Mouse (Mus musculus) cerebellum, adult 2 months (tissue): ENCODE results near the gene Mast1. TPM values are rescaled to one million over a fixed set of nuclear protein-coding genes. Genes with fewer than 3 reads are reported as not detected.
"Not testable (repeated sequence)": the region's sequence is repeated elsewhere in the genome, so short reads cannot be mapped to it uniquely, and the experiment has no call there.

Experiments
- DNase-seq, 2 experiments: peaks; one replicate each; pipeline ENCODE4 v3.0.0; 2021
- H3K27ac ChIP-seq: fragments of 200-500 bp; 2 replicates; pipeline ENCODE4 v1.5.1; 2012; ENCODE audit warnings: low read length, control low read depth, inconsistent platforms; ENCODE audit not compliant: insufficient read depth
- H3K27me3 ChIP-seq: fragments of 200-500 bp; 2 replicates; pipeline ENCODE4 v1.6.1; 2012; ENCODE audit warnings: inconsistent platforms, mild to moderate bottlenecking, low read length, moderate library complexity; ENCODE audit not compliant: control insufficient read depth, insufficient read depth
- H3K4me1 ChIP-seq: fragments of 200-500 bp; 2 replicates; pipeline ENCODE4 v1.6.1; 2011; ENCODE audit warnings: low read length; ENCODE audit not compliant: control insufficient read depth, insufficient read depth
- H3K4me3 ChIP-seq: fragments of 200-500 bp; replicated peaks from 2 replicates; pipeline ENCODE3; 2011; ENCODE audit warnings: mild to moderate bottlenecking, low read depth, low read length, control low read depth; ENCODE audit not compliant: insufficient read depth
- CTCF ChIP-seq: fragments of 200-500 bp; IDR thresholded peaks from 2 replicates; pipeline ENCODE4 v1.5.1; 2011; ENCODE audit warnings: low read depth, mild to moderate bottlenecking, control low read depth, low read length, moderate library complexity, borderline replicate concordance; ENCODE audit not compliant: insufficient read depth
- POLR2A ChIP-seq: fragments of 200-500 bp; IDR thresholded peaks from 2 replicates; pipeline ENCODE4 v1.6.1; 2011; ENCODE audit warnings: low read length, control low read depth, borderline replicate concordance; ENCODE audit not compliant: insufficient read depth
- WGBS: fragments of 180-500 bp; shearing (Covaris S2); methylation state at CpG from one replicate; pipeline ENCODE4 v1.1.7; 2018; 5-methylcytosine and 5-hydroxymethylcytosine counted together
- polyA plus RNA-seq: library from polyadenylated mRNA; depleted of rRNA; stranded (reverse); fragments of >200 nt; gene quantifications from 2 replicates; pipeline ENCODE4 v1.2.3, GENCODE M21; 2012

The Mast1 gene
- polyA plus RNA-seq, 1 experiment = 115 TPM

DNA sequence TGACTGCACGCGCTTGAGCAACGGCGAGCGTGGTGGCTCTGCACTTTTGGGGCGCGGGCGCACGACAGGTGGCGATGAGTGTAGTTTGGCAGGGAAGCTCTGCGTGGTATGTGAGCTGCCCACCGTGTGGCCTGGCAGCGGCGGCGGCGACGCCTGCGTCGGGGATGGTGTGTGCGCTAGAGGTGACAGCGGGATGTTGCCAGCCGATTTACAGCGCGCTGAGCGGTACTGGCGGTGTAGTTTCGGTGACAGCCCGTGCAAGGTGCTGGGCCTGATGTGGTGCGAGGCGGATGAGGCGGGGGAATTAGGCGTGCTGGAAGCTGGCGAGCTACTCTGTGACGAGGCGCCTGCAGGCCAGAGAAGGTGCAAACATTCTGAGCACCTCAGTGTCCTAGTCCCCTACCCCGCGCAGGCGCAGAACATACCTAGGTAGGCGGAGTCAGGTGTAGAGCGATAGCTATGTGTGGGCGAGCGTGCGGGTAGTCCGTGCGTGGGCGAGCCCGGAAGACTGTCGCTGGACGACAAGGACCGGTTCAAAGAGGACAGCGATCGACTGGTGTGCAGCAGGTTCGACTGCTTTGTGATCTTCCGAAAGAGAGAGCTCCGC, 24.2 kb downstream of the Mast1 start:
- WGBS = 4% methylated on average over 55 of the region's 55 CpGs
- Histone ChIP-seq H3K27ac (peak overlapping the region; percentile 90), H3K27me3 (no peaks in the 10 kb centered on the region), H3K4me3 (peak overlapping the region; percentile 55), H3K4me1 (peaks cover 34% of the 10 kb centered on the region)
- peak; percentile 88 to 93 for DNase-seq
- peak; percentile 84; the same call in 1 of the 2 replicates for TF ChIP-seq POLR2A
- no peak for TF ChIP-seq CTCF

DNA sequence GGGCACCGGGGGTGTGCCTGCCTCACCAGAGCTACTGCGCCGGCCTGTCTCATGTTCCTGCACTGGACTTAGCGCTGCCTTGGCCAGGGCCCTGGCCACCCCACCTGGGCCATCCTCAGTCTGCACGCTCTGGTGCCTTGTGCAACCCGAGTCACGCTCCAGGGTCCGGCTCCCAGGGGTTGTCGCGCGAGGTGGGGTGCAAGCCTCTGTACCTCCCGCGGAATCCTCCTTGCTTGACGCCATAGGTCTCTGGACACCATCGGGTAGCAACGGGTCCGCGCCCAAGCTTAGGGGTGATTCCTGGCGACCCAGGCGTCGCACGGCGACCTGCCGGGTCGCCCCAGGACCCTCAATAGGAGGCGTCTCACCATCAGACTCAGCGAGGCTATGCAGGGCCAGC, 24.8 kb downstream of the Mast1 start:
- TF ChIP-seq POLR2A = no peak
- TF ChIP-seq CTCF = no peak
- H3K27ac ChIP-seq = peak overlapping the region; percentile 90
- WGBS = 40% methylated on average over 27 of the region's 27 CpGs
- no peaks in the 10 kb centered on the region for H3K27me3 ChIP-seq
- peak overlapping the region; percentile 55 for H3K4me3 ChIP-seq
- peaks cover 34% of the 10 kb centered on the region for H3K4me1 ChIP-seq
- DNase-seq = peak in 1 of 2 experiments; percentile 36

DNA sequence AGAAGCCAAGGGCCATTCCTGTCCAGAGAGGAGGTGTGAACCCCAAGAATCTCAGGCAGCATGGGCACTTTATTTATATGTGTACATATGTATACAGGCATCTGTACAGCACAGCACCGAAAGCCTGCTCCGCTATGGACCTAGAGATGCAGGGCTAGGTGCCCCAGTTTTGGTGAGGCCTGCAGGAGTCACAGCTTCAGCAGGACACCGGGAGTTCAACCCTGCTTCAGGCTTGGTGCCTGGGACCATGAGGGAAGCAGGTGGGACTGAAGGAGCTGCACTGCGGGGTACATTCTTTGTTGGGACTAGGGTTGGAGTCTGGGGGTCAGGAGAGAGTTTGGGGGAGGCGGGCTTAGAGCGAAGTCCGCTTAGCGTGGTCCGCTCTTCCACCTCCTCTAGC, 25.3 kb downstream of the Mast1 start:
- WGBS = 84% methylated on average over 9 of the region's 9 CpGs
- no peak for DNase-seq
- Histone ChIP-seq H3K4me1 (peaks cover 34% of the 10 kb centered on the region), H3K27me3 (no peaks in the 10 kb centered on the region), H3K4me3 (no peak overlapping the region), H3K27ac (no peak overlapping the region)
- TF ChIP-seq CTCF (no peak), POLR2A (no peak)

DNA sequence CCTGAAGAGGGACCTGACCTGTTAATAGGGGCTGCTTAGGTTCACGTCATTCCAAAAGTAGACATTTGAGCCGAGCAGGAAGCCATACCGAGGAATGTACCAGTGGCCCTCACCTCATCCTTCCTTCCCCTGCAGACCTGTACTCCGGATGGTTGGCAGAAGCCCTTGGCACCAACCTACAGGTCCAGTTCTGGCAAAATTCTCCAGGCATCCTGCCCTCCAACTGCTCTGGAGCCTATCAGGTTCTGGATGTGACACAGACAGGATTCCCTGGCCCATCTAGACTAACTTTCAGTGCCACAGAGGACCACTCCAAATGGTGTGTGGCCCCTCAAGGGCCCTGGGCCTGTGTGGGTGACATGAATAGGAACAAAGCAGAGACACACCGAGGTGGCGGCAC, 26.6 kb downstream of the Mast1 start:
- H3K27ac ChIP-seq = peak overlapping the region; percentile 38
- no peak for TF ChIP-seq CTCF
- 0 out of 2 replicates have a peak, but pooled peaks have one; percentile 18 for TF ChIP-seq POLR2A
- no peaks in the 10 kb centered on the region for H3K27me3 ChIP-seq
- 10% methylated on average over 6 of the region's 6 CpGs for WGBS
- peaks cover 34% of the 10 kb centered on the region for H3K4me1 ChIP-seq
- H3K4me3 ChIP-seq = peak overlapping the region; percentile 12
- DNase-seq = peak; percentile 81 to 90

DNA sequence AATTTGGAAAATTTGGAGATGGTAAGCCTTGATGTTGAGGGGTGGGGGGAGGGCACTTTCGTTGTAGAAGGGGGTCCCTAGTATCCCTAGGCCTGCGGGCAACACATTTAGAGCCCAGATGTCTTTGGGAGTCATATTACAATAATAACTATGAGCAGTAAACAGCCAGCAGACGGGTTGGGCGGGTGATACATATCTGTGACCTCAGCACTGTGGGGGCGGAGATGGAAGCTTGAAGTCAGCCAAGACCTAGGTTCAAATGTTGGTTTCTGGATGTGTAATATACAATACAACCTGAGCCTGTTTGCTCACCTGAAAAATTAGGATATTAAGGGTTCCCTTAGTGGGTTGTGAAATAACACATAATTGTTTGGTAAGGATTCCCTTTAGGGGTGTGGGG, 27.2 kb downstream of the Mast1 start:
- Histone ChIP-seq H3K4me3 (no peak overlapping the region), H3K27ac (peak overlapping the region; percentile 6), H3K4me1 (peaks cover 34% of the 10 kb centered on the region), H3K27me3 (no peaks in the 10 kb centered on the region)
- WGBS = 75% methylated on average over 5 of the region's 5 CpGs
- TF ChIP-seq CTCF = no peak
- no peak for TF ChIP-seq POLR2A
- no peak for DNase-seq

DNA sequence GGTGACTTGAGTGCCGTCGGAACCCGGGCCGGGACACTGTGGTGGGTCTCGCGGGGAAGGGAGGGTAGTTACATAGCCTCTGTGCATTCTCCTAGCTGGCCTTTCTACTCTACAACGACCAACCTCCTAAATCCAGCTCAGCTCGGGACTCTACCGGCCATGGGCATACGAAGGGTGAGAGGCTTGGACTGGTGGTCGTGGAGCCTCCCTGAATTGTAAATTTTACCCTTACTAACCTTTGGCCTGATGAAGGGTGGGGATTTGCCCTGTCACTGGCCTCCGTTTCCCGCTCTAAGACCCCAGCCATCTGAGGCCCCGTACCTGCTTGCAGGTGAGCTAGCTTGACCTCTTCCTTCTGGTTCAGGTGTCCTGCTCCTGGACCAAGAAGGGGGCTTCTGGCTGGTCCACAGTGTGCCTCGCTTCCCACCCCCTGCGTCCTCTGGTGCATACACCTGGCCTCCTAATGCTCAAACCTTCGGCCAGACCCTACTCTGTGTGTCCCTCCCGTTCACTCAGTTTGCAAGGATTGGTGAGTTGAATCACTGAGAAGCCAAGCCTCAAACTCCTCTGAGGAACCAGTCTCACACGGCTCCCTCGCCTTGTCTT, 27.9 kb downstream of the Mast1 start:
- no peak for TF ChIP-seq POLR2A
- TF ChIP-seq CTCF = no peak
- WGBS = 58% methylated on average over 20 of the region's 20 CpGs
- peak overlapping the region; percentile 58 for H3K4me3 ChIP-seq
- H3K27ac ChIP-seq = no peak overlapping the region
- no peaks in the 10 kb centered on the region for H3K27me3 ChIP-seq
- H3K4me1 ChIP-seq = peaks cover 34% of the 10 kb centered on the region
- DNase-seq = no peak

DNA sequence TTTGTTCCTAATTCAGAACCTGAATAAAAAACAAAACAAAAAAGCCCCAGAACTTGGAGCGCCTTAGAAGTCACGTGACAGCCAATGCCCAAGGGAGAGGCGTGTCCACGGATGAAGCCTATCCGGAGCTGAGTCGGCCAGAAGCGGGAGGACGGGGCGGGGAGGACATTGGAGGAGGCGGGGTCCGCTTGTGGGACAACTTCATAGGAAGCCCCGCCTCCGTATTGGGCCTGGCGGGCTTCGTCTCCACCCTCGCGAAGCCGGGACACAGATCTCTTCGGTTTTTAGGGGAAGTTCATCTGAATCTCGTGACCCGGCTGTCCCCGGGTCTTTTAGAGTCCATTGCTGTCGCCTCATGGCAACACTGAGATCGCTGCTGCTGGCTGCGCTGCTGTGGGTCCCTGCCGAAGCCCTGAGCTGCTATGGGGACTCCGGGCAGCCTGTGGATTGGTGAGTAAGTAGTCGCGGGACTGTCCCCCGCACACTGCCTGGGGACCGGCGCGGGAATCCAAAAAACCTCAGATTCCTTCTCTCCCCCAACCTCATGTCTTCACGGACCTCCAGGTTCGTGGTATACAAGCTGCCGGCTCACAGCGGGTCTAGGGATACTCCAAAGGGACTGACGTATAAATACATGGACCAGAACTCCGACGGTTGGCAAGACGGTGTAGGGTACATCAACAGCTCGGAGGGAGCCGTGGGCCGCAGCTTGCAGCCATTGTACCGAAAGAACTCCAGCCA, 28.6 kb downstream of the Mast1 start, which contains the start of gene Dnase2a:
Gene Dnase2a, plus strand, starts transcription at position 140 of the 741 bp plus-strand sequence.
- no peak for TF ChIP-seq POLR2A
- TF ChIP-seq CTCF = no peak
- Histone ChIP-seq H3K4me1 (peaks cover 34% of the 10 kb centered on the region), H3K27me3 (no peaks in the 10 kb centered on the region), H3K27ac (peak within 1 kb of the TSS; percentile 19; the same call in 1 of the 2 replicates), H3K4me3 (peak within 1 kb of the TSS; percentile 58)
- peak; percentile 81 to 87 for DNase-seq
- WGBS = 3% methylated on average over 45 of the region's 45 CpGs

DNA sequence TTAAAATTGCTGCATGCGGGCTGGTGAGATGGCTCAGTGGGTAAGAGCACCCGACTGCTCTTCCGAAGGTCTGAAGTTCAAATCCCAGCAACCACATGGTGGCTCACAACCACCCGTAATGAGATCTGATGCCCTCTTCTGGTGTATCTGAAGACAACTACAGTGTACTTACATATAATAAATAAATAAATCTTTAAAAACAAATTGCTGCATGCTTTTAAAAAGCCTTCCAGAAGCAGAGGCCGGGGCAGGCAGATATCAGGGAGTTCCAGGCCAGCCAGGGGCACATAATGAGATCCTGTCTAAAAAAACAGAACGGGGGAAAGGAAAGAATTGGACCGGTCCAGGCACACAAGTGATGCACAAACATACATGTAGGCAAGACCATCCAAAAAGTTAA, 29.2 kb downstream of the Mast1 start:
- not testable (repeated sequence) for H3K4me3 ChIP-seq, H3K27me3 ChIP-seq, H3K27ac ChIP-seq, DNase-seq
- H3K4me1 ChIP-seq = peaks cover 33% of the 10 kb centered on the region
- 22% methylated on average over 7 of the region's 7 CpGs for WGBS
